Mouse (Mus musculus) embryo, embryonic 10.5 days (tissue): ENCODE results near the gene Tmem123.

Experiments
- DNase-seq: peaks from one replicate; pipeline ENCODE4 v3.0.0-alpha.2; 2015; ENCODE audit warnings: low spot score

Tmem123 gene

GRCm38 (mm10) chr9:7763614-7764300, at the start of gene Tmem123:
Gene Tmem123, plus strand, starts transcription at chr9:7764041.
- DNase-seq: peak; percentile 100

- DNase-seq: peak; percentile 81
Measured at GRCm38 (mm10) chr9:7714062-7714907, 49.6 kb upstream of the Tmem123 start.

- no peak for DNase-seq
Measured at GRCm38 (mm10) chr9:7714908-7715175, 49.0 kb upstream of the Tmem123 start.

GRCm38 (mm10) chr9:7721543-7721942, 42.3 kb upstream of the Tmem123 start:
- DNase-seq: no peak

- no peak for DNase-seq
Measured at GRCm38 (mm10) chr9:7728997-7729396, 34.8 kb upstream of the Tmem123 start.

- no peak for DNase-seq
Measured at GRCm38 (mm10) chr9:7742696-7743095, 21.1 kb upstream of the Tmem123 start.

- no peak for DNase-seq
Measured at GRCm38 (mm10) chr9:7744156-7744555, 19.7 kb upstream of the Tmem123 start.

GRCm38 (mm10) chr9:7748881-7749280, 15.0 kb upstream of the Tmem123 start:
- no peak for DNase-seq

- DNase-seq: no peak
Measured at GRCm38 (mm10) chr9:7749537-7749936, 14.3 kb upstream of the Tmem123 start.

GRCm38 (mm10) chr9:7755889-7756423, 7.9 kb upstream of the Tmem123 start:
- DNase-seq: no peak

GRCm38 (mm10) chr9:7761906-7762455, 1.9 kb upstream of the Tmem123 start:
- no peak for DNase-seq

GRCm38 (mm10) chr9:7762741-7763140, 1.1 kb upstream of the Tmem123 start:
- no peak for DNase-seq

- DNase-seq: peak; percentile 80
Measured at GRCm38 (mm10) chr9:7764463-7764871, 626 bp downstream of the Tmem123 start.

GRCm38 (mm10) chr9:7765236-7765635, 1.4 kb downstream of the Tmem123 start:
- DNase-seq: no peak

- no peak for DNase-seq
Measured at GRCm38 (mm10) chr9:7766582-7766981, 2.7 kb downstream of the Tmem123 start.

GRCm38 (mm10) chr9:7767526-7767925, 3.7 kb downstream of the Tmem123 start:
- DNase-seq: peak; percentile 60

GRCm38 (mm10) chr9:7769081-7769480, 5.2 kb downstream of the Tmem123 start:
- no peak for DNase-seq

GRCm38 (mm10) chr9:7769491-7769890, 5.7 kb downstream of the Tmem123 start:
- DNase-seq: no peak

GRCm38 (mm10) chr9:7772361-7772760, 8.5 kb downstream of the Tmem123 start:
- DNase-seq: no peak

GRCm38 (mm10) chr9:7772773-7773454, 9.1 kb downstream of the Tmem123 start:
- DNase-seq: no peak

- DNase-seq: no peak
Measured at GRCm38 (mm10) chr9:7773686-7774085, 9.8 kb downstream of the Tmem123 start.

GRCm38 (mm10) chr9:7774538-7774937, 10.7 kb downstream of the Tmem123 start:
- DNase-seq: no peak
